Mouse (Mus musculus) limb, embryonic 11.5 days (tissue): Measurements from ENCODE around the gene Csnk1e. TPM values are rescaled to one million over a fixed set of nuclear protein-coding genes. Genes with fewer than 3 reads are reported as not detected.
A peak's percentile ranks its signal among the peaks of the same experiment; 100 is the strongest.

Source experiments
- ATAC-seq: fragments of 200-750 bp; cut with Nextera tagmentation; 2 replicates; pipeline ENCODE4 v1.8.0; 2017; ENCODE audit warnings: low read depth; ENCODE audit not compliant: insufficient number of reproducible peaks, low FRiP score, low TSS enrichment
- DNase-seq: peaks from one replicate; pipeline ENCODE4 v3.0.0-alpha.2; 2015; ENCODE audit warnings: low spot score
- H3K27ac ChIP-seq: fragments of 300-500 bp; sonication (generic); replicated peaks from 2 replicates; pipeline ENCODE4 v1.5.1; 2014; ENCODE audit warnings: low read depth, mild to moderate bottlenecking, low read length
- H3K27me3 ChIP-seq: fragments of 300-500 bp; sonication (generic); 2 replicates; pipeline ENCODE4 v1.6.1; 2014; ENCODE audit warnings: mild to moderate bottlenecking, low read length, mixed read lengths; ENCODE audit not compliant: control insufficient read depth, insufficient read depth
- H3K36me3 ChIP-seq: fragments of 300-500 bp; sonication (generic); 2 replicates; pipeline ENCODE4 v1.6.1; 2014; ENCODE audit warnings: mild to moderate bottlenecking, low read length, moderate library complexity, mixed read lengths; ENCODE audit not compliant: control insufficient read depth, insufficient read depth
- H3K4me1 ChIP-seq: fragments of 300-500 bp; sonication (generic); 2 replicates; pipeline ENCODE4 v1.6.1; 2014; ENCODE audit warnings: low read length, mixed read lengths; ENCODE audit not compliant: control insufficient read depth, insufficient read depth
- H3K4me2 ChIP-seq: fragments of 300-500 bp; sonication (generic); 2 replicates; pipeline ENCODE4 v1.6.1; 2014; ENCODE audit warnings: low read depth, mild to moderate bottlenecking, moderate library complexity; ENCODE audit not compliant: severe bottlenecking
- H3K4me3 ChIP-seq: fragments of 300-500 bp; sonication (generic); 2 replicates; pipeline ENCODE4 v1.5.1; 2014; ENCODE audit warnings: low read depth, low read length
- H3K9ac ChIP-seq: fragments of 300-500 bp; sonication (generic); 2 replicates; pipeline ENCODE4 v1.6.1; 2014; ENCODE audit warnings: mild to moderate bottlenecking, low read length
- H3K9me3 ChIP-seq: fragments of 300-500 bp; sonication (generic); 2 replicates; pipeline ENCODE4 v1.6.1; 2016; ENCODE audit warnings: low read length; ENCODE audit not compliant: control insufficient read depth
- WGBS: fragments of 180-500 bp; shearing (Covaris S2); extraction: QIAGEN DNeasy Blood & Tissue Kit; methylation state at CpG from one replicate; pipeline ENCODE4 v1.1.7; 2014; 5-methylcytosine and 5-hydroxymethylcytosine counted together
- polyA plus RNA-seq: library from polyadenylated mRNA; unstranded; fragments of >200 nt; fragmentation: Nextera tagmentation; extraction: Ambion mirVana; gene quantifications from 2 replicates; pipeline ENCODE4 v1.2.1, GENCODE M21; 2014

Gene Csnk1e
- polyA plus RNA-seq, 1 experiment from 2014 or later: 149 TPM

DNA sequence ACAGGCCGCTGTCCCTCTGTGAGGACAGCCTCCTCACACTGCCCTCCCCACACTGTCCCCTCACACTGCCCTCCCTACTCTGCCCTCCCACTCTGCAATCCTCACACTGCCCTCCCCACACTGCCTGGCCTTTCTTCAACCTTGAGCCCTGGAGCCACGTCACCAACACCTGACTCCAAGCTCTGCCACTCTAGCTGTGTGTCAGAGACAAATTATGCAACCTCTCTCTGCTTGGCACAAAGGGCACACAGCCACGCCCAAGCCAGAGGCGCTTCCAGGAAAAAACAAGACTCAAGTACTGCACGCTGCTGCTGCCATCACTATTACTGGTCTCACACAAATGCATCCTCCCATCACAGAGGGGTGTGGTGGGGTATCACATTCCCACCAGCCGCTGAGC, 64.9 kb downstream of the Csnk1e start:
- no peaks in the 10 kb centered on the region for H3K9me3 ChIP-seq
- no peak for ATAC-seq
- no peak overlapping the region for H3K4me2 ChIP-seq
- WGBS: 88% methylated on average over 6 of the region's 6 CpGs
- H3K27me3 ChIP-seq: no peaks in the 10 kb centered on the region
- peaks cover 8% of the 10 kb centered on the region for H3K4me1 ChIP-seq
- no peak overlapping the region for H3K9ac ChIP-seq
- no peaks in the 10 kb centered on the region for H3K36me3 ChIP-seq
- H3K4me3 ChIP-seq: no peak overlapping the region
- no peak overlapping the region for H3K27ac ChIP-seq
- DNase-seq: no peak

GRCm38 (mm10) chr15:79388171-79388570, 67.2 kb downstream of the Csnk1e start:
- Histone ChIP-seq H3K9me3 (no peaks in the 10 kb centered on the region), H3K4me1 (peaks cover 5% of the 10 kb centered on the region), H3K4me2 (no peak overlapping the region), H3K27ac (no peak overlapping the region), H3K27me3 (no peaks in the 10 kb centered on the region), H3K9ac (no peak overlapping the region), H3K36me3 (no peaks in the 10 kb centered on the region), H3K4me3 (no peak overlapping the region)
- ATAC-seq (no peak), DNase-seq (no peak)
- WGBS: 79% methylated on average over 6 of the region's 6 CpGs

DNA sequence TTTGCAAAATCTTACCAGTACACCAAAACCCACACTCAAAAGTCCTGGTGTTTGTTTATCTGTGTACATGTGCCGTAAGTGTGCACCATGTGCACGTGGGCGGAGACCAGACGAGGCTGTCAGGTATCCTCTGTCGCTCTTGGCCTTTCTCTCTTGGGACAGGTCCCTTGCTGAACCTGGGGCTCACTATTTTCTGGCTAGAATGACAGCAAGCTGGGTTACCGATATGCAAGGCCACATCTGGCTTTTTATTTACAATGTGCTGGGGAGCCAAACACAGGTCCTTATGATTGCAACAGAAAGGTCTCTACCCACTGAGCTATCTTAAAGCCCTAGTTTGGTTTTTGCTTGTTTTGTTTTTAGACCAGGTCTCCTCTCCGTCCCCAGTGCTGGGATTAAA, 67.8 kb downstream of the Csnk1e start:
- H3K4me3 ChIP-seq: no peak overlapping the region
- H3K4me1 ChIP-seq: peaks cover under 1% of the 10 kb centered on the region
- no peaks in the 10 kb centered on the region for H3K27me3 ChIP-seq
- H3K9me3 ChIP-seq: no peaks in the 10 kb centered on the region
- DNase-seq (no peak), ATAC-seq (no peak)
- no peak overlapping the region for H3K27ac ChIP-seq
- H3K36me3 ChIP-seq: no peaks in the 10 kb centered on the region
- no peak overlapping the region for H3K9ac ChIP-seq
- no peak overlapping the region for H3K4me2 ChIP-seq
- 85% methylated on average over 7 of the region's 7 CpGs for WGBS

- H3K27me3 ChIP-seq: no peaks in the 10 kb centered on the region
- H3K27ac ChIP-seq: no peak overlapping the region
- 80% methylated on average over 6 of the region's 6 CpGs for WGBS
- no peaks in the 10 kb centered on the region for H3K9me3 ChIP-seq
- H3K4me3 ChIP-seq: no peak overlapping the region
- no peaks in the 10 kb centered on the region for H3K36me3 ChIP-seq
- DNase-seq (no peak), ATAC-seq (no peak)
- no peaks in the 10 kb centered on the region; the same call in none of the 2 replicates for H3K4me1 ChIP-seq
- no peak overlapping the region for H3K4me2 ChIP-seq
- no peak overlapping the region for H3K9ac ChIP-seq
These were observed 68.3 kb downstream of the Csnk1e start for GRCm38 (mm10) chr15:79387081-79387480.

DNA sequence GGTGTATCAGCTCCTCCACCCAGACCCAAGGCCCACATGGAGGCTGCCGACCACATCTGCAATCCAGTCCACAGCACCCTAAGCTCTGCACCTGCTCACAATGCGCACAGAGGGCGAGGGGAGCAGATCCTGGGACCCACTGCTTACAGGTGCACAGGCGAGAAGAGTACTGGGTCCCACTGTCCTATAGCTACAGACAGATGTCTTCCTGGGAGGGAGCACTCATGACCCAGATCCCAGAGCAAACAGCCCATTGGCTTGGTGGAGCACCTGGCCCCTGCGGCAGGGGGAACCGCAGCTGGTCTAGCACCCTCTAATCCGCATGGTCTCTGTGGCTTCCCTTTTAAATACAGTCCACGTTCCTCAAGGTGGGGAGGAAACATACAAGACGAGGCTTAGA, 73.7 kb downstream of the Csnk1e start:
- H3K4me3 ChIP-seq: no peak overlapping the region
- ATAC-seq (no peak), DNase-seq (no peak)
- H3K36me3 ChIP-seq: peaks cover 4% of the 10 kb centered on the region
- no peak overlapping the region for H3K27ac ChIP-seq
- 85% methylated on average over 9 of the region's 9 CpGs for WGBS
- no peak overlapping the region for H3K9ac ChIP-seq
- no peaks in the 10 kb centered on the region for H3K27me3 ChIP-seq
- H3K9me3 ChIP-seq: no peaks in the 10 kb centered on the region
- H3K4me1 ChIP-seq: no peaks in the 10 kb centered on the region
- H3K4me2 ChIP-seq: no peak overlapping the region

GRCm38 (mm10) chr15:79380468-79381444, 74.6 kb downstream of the Csnk1e start:
- WGBS: 55% methylated on average over 23 of the region's 23 CpGs
- Histone ChIP-seq H3K4me3 (no peak overlapping the region), H3K36me3 (peaks cover 4% of the 10 kb centered on the region), H3K4me1 (no peaks in the 10 kb centered on the region), H3K4me2 (no peak overlapping the region), H3K27ac (no peak overlapping the region), H3K9me3 (no peaks in the 10 kb centered on the region), H3K9ac (no peak overlapping the region), H3K27me3 (no peaks in the 10 kb centered on the region)
- DNase-seq (peak; percentile 90), ATAC-seq (peak; percentile 68; the same call in 1 of the 2 replicates)

- Histone ChIP-seq H3K9ac (no peak overlapping the region), H3K27me3 (no peaks in the 10 kb centered on the region), H3K4me3 (no peak overlapping the region), H3K36me3 (peaks cover 4% of the 10 kb centered on the region), H3K27ac (no peak overlapping the region), H3K4me1 (no peaks in the 10 kb centered on the region), H3K9me3 (no peaks in the 10 kb centered on the region), H3K4me2 (no peak overlapping the region)
- DNase-seq: no peak
- ATAC-seq: no peak
- WGBS: 92% methylated on average over 7 of the region's 7 CpGs
These were observed 75.7 kb downstream of the Csnk1e start for GRCm38 (mm10) chr15:79379658-79380057.

DNA sequence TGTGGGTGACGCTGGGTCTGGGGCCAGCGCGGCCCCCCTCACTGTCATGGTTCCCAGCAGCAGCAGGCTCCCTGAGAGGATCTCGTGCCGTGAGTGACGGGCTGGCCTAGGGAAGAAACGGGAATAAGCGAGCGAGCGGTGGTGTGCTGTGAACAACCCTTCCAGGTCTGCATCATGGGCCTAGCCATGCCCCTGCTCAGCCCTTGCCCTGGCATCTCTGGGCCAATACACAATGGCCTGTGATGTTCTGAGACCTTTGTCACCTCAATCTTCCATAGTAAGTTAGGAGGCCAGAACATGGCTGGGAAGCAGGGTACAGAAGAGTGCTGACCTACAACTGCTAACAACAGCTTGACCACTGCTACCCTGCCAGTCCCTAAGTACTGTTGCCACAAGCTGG, 76.8 kb downstream of the Csnk1e start:
- ATAC-seq (no peak), DNase-seq (no peak)
- 93% methylated on average over 10 of the region's 10 CpGs for WGBS
- Histone ChIP-seq H3K9me3 (no peaks in the 10 kb centered on the region), H3K4me2 (no peak overlapping the region), H3K4me1 (no peaks in the 10 kb centered on the region), H3K9ac (no peak overlapping the region), H3K4me3 (no peak overlapping the region), H3K36me3 (peaks cover 4% of the 10 kb centered on the region), H3K27ac (no peak overlapping the region), H3K27me3 (no peaks in the 10 kb centered on the region)
